Mouse (Mus musculus): ENCODE results near the gene Sema4c. TPM values are rescaled to one million over a fixed set of nuclear protein-coding genes. Genes with fewer than 3 reads are reported as not detected.

Sema4c gene
- polyA plus RNA-seq, 1 experiment: 1.3 TPM

- Histone ChIP-seq H3K9me3 (no peaks in the 10 kb centered on the region), H3K4me1 (peaks cover 15% of the 10 kb centered on the region), H3K4me3 (replicated peaks) (peak overlapping the region; percentile 7), H3K27me3 (replicated peaks) (peaks cover 90% of the 10 kb centered on the region), H3K36me3 (replicated peaks; ENCODE audit: low read length) (no peaks in the 10 kb centered on the region)
- no peak for TF ChIP-seq GATA1 (IDR thresholded peaks at IDR 0.05; ENCODE audit: borderline replicate concordance, low read length)
- TF ChIP-seq FLI1 (IDR thresholded peaks at IDR 0.05; ENCODE audit: low read length): no peak
Observed at GRCm38 (mm10) chr1:36580384-36581207, 22.4 kb upstream of the Sema4c start.

DNA sequence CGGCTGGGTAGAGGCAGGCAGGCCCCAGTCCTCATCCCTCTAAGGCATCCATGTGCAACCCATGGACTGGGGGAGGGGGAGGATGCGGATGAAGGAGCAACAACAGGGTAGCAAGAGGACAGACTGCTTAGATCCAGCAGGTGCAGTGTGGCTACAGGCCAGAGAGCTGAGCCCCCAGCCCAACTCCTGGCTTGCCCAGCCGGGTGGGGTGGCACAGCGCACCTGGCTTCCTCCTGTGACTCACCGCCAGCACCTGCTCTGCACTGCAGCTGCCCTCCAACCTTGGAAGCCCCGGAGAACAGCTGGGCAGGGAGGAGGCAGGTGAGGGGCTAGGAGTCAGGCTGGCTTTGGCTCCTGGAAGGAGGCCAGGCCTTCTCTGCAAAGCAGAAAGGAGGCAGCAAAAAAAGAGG lies 21.8 kb upstream of the Sema4c start:
- Histone ChIP-seq H3K4me1 (peaks cover 15% of the 10 kb centered on the region), H3K9me3 (no peaks in the 10 kb centered on the region), H3K36me3 (replicated peaks; ENCODE audit: low read length) (no peaks in the 10 kb centered on the region), H3K27me3 (replicated peaks) (peaks cover 91% of the 10 kb centered on the region), H3K4me3 (replicated peaks) (no peak overlapping the region)
- TF ChIP-seq FLI1 (IDR thresholded peaks at IDR 0.05; ENCODE audit: low read length) (no peak), GATA1 (IDR thresholded peaks at IDR 0.05; ENCODE audit: borderline replicate concordance, low read length) (no peak)

DNA sequence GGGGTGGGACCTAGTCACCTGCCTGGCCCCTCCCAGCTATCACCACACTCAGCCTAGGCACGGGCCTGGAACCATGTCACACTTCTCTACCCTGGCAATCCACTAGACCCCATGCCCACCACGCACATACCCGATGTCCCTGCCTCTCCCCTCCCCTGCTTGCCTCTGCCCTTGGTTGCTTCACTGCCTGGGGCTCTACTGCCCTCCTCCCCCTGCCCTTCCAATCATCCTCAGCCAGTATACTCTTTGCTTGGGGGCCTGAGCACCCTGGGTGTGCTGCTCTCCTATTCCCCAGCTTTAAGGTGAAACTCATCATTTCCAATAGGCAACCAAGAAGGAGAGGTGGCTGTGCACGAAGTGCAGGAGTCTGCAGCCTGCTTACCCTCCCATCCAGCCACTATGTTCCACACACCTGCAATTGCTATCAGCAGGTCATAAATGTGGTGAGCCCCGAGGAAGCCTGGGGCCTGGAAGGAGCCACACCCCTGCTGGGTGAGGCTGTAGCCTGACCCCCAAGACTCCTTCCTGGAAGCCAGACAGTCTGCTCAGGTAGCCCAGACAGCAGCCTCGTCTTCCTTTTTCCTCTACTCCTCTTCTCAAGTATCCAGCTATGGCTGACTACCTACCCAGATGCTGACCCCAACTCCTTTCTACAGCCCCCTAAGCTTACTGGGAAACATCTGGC lies 19.0 kb upstream of the Sema4c start:
- Histone ChIP-seq H3K4me1 (peaks cover 24% of the 10 kb centered on the region), H3K27me3 (replicated peaks) (peaks cover 88% of the 10 kb centered on the region), H3K4me3 (replicated peaks) (no peak overlapping the region), H3K36me3 (replicated peaks; ENCODE audit: low read length) (no peaks in the 10 kb centered on the region), H3K9me3 (no peaks in the 10 kb centered on the region)
- TF ChIP-seq GATA1 (IDR thresholded peaks at IDR 0.05; ENCODE audit: borderline replicate concordance, low read length) (no peak), FLI1 (IDR thresholded peaks at IDR 0.05; ENCODE audit: low read length) (no peak)

DNA sequence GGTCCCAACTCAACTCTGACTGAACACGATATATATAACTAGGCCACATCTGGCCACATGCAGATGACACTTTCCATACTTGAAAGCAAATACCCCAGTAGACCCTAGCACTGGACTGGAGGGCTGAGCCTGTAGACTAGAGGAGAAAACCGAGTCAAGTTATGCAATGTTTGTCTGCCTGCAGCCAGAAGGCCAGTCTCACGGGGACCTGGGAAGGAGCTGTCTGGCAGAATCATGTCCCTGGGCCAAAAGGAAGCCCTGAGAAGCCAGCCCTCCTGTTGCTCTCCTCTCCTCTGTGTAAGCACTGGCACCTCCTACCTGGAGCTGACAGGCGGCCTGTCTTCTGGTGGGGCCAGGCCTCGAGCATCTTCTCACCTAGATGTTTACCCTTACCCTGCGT lies 17.2 kb upstream of the Sema4c start:
- H3K9me3 ChIP-seq: no peaks in the 10 kb centered on the region
- peaks cover 85% of the 10 kb centered on the region for H3K27me3 ChIP-seq (replicated peaks)
- peaks cover 30% of the 10 kb centered on the region for H3K4me1 ChIP-seq
- no peak for TF ChIP-seq GATA1 (IDR thresholded peaks at IDR 0.05; ENCODE audit: borderline replicate concordance, low read length)
- TF ChIP-seq FLI1 (IDR thresholded peaks at IDR 0.05; ENCODE audit: low read length): no peak
- H3K4me3 ChIP-seq (replicated peaks): no peak overlapping the region
- no peaks in the 10 kb centered on the region for H3K36me3 ChIP-seq (replicated peaks; ENCODE audit: low read length)

DNA sequence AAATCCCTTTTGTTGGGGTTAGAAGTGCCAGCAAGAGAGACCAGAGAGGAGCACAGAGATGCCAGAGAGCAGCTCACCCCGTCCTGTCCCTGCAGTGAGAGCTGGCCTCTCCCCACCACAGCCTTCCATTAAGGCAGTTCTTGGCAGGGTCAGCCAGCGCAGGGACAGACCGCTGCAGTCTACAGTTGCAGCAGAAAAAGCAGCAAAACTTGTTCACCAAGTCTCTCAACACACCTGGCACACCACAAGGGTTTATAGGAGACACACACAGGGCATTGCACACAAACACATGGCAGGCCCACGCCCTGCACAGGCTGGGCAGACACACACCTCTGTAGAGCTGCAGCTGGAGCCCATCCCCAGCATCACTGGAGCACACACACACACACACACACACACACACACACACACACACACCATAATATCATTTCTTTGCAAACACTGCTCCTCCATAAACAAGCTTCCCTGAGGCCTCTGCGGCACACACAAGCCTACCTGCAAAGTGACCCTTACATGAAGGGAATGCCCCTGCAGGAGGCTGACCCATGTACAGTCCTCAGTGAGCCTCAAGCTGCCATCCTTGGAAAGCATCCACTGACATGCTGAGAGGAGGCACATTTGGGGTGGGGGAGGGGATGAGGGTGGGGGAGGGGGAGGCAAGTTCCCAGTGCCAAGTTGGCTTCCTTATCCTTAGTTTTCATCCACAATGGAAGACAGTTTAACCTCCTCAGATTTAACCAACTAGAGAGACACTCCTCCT lies 16.2 kb upstream of the Sema4c start:
- TF ChIP-seq GATA1 (IDR thresholded peaks at IDR 0.05; ENCODE audit: borderline replicate concordance, low read length) (no peak), FLI1 (IDR thresholded peaks at IDR 0.05; ENCODE audit: low read length) (no peak)
- peaks cover 33% of the 10 kb centered on the region for H3K4me1 ChIP-seq
- no peak overlapping the region for H3K4me3 ChIP-seq (replicated peaks)
- H3K36me3 ChIP-seq (replicated peaks; ENCODE audit: low read length): no peaks in the 10 kb centered on the region
- H3K9me3 ChIP-seq: no peaks in the 10 kb centered on the region
- H3K27me3 ChIP-seq (replicated peaks): peaks cover 85% of the 10 kb centered on the region

- no peak overlapping the region for H3K4me3 ChIP-seq (replicated peaks)
- H3K4me1 ChIP-seq: peaks cover 40% of the 10 kb centered on the region
- no peak for TF ChIP-seq FLI1 (IDR thresholded peaks at IDR 0.05; ENCODE audit: low read length)
- H3K9me3 ChIP-seq: no peaks in the 10 kb centered on the region
- no peaks in the 10 kb centered on the region for H3K36me3 ChIP-seq (replicated peaks; ENCODE audit: low read length)
- H3K27me3 ChIP-seq (replicated peaks): peaks cover 86% of the 10 kb centered on the region
Observed at GRCm38 (mm10) chr1:36573524-36573923, 15.4 kb upstream of the Sema4c start.

DNA sequence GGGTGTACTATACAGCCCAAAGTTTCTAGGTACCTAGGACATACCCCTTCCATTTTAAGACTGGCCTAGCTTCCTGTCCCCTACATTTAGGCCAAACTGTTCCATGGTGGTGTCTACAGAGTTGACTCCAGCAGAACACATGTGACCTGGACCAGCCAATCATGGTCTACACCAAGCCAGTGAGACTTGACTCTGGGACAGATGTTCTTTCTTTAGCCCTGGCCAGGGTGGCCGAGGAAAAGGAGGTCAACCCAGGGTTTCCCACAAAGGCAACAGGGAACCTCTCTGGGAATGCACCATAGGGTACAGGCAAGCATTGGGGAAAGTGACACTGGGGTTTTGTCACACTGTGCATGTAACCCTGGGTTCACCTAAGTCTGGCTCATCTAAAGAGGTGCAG lies 14.6 kb upstream of the Sema4c start:
- Histone ChIP-seq H3K9me3 (no peaks in the 10 kb centered on the region), H3K4me3 (replicated peaks) (no peak overlapping the region), H3K4me1 (peaks cover 40% of the 10 kb centered on the region), H3K27me3 (replicated peaks) (peaks cover 87% of the 10 kb centered on the region), H3K36me3 (replicated peaks; ENCODE audit: low read length) (no peaks in the 10 kb centered on the region)
- TF ChIP-seq GATA1 (IDR thresholded peaks at IDR 0.05; ENCODE audit: borderline replicate concordance, low read length) (no peak), FLI1 (IDR thresholded peaks at IDR 0.05; ENCODE audit: low read length) (no peak)

- Histone ChIP-seq H3K36me3 (replicated peaks; ENCODE audit: low read length) (no peaks in the 10 kb centered on the region), H3K27me3 (replicated peaks) (peaks cover 84% of the 10 kb centered on the region), H3K4me1 (peaks cover 40% of the 10 kb centered on the region), H3K9me3 (no peaks in the 10 kb centered on the region), H3K4me3 (replicated peaks) (peak overlapping the region; percentile 7)
- no peak for TF ChIP-seq FLI1 (IDR thresholded peaks at IDR 0.05; ENCODE audit: low read length)
- no peak for TF ChIP-seq GATA1 (IDR thresholded peaks at IDR 0.05; ENCODE audit: borderline replicate concordance, low read length)
Observed at GRCm38 (mm10) chr1:36572140-36572700, 14.1 kb upstream of the Sema4c start.

GRCm38 (mm10) chr1:36571627-36572026 lies 13.5 kb upstream of the Sema4c start:
- Histone ChIP-seq H3K4me3 (replicated peaks) (peak overlapping the region; percentile 79), H3K36me3 (replicated peaks; ENCODE audit: low read length) (no peaks in the 10 kb centered on the region), H3K9me3 (no peaks in the 10 kb centered on the region), H3K4me1 (peaks cover 43% of the 10 kb centered on the region), H3K27me3 (replicated peaks) (peaks cover 84% of the 10 kb centered on the region)
- TF ChIP-seq GATA1 (IDR thresholded peaks at IDR 0.05; ENCODE audit: borderline replicate concordance, low read length) (no peak), FLI1 (IDR thresholded peaks at IDR 0.05; ENCODE audit: low read length) (no peak)
